Mouse (Mus musculus): ENCODE measurements around the gene Mrpl27. TPM values are rescaled to one million over a fixed set of nuclear protein-coding genes. Genes with fewer than 3 reads are reported as not detected.
A peak's percentile ranks its signal among the peaks of the same experiment; 100 is the strongest.

The Mrpl27 gene
- polyA plus RNA-seq, 1 experiment from 2014 or later: 140 TPM

DNA sequence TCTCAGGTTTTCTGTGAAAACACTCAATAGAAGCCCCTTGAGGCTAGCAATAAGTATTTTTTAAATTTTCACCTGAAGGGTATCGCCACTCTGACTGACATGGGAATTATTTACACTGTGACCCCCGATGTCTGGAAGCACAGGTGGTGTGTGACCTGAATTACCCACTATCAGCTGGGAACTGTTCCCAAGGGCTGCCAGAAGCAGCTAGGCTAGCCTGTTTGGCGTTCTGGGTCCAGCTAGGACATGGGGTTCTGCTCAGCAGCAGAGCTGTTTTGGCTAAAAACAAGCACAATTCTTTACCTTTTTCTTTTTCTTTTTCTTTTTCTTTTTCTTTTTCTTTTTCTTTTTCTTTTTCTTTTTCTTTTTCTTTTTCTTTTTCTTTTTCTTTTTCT is 48.6 kb downstream of the Mrpl27 start:
- WGBS: 55% methylated on average over 3 of the region's 3 CpGs
- no peaks in the 10 kb centered on the region for H3K36me3 ChIP-seq (replicated peaks; ENCODE audit: control insufficient read depth, insufficient read depth)
- H3K9me3 ChIP-seq (ENCODE audit: control insufficient read depth, low read length): no peaks in the 10 kb centered on the region
- DNase-seq (ENCODE audit: low spot score): no peak
- H3K4me2 ChIP-seq (replicated peaks): no peak overlapping the region
- H3K27me3 ChIP-seq (ENCODE audit: control insufficient read depth, insufficient read depth, low read length): no peaks in the 10 kb centered on the region
- no peak overlapping the region for H3K4me3 ChIP-seq (replicated peaks; ENCODE audit: low read length)
- no peak overlapping the region for H3K27ac ChIP-seq
- no peak overlapping the region for H3K9ac ChIP-seq
- no peak for ATAC-seq (ENCODE audit: low FRiP score)
- H3K4me1 ChIP-seq (replicated peaks; ENCODE audit: control insufficient read depth, insufficient read depth, low read length): no peaks in the 10 kb centered on the region

DNA sequence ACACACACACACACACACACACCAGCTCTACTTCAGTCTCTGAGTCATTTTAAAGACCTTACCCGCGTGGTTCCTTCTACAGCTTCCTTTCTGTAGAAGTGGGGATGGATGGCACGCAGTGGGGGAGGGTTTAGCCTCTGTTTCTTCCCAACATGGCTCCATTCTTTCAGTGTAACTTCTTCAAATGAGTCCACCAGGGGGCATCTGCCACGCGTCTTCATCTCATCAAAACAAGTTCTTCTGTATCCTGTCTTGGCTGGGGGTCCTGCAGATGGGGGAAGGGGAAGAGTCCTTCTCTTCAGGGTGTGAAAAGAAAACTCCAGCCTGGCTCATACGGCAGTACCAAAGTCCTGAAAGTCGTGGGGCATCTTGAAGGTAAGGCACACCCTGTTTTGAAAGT is 50.5 kb downstream of the Mrpl27 start:
- no peak overlapping the region for H3K27ac ChIP-seq
- DNase-seq (ENCODE audit: low spot score) (no peak), ATAC-seq (ENCODE audit: low FRiP score) (no peak)
- H3K9ac ChIP-seq: no peak overlapping the region
- WGBS: 36% methylated on average over 7 of the region's 7 CpGs
- H3K4me3 ChIP-seq (replicated peaks; ENCODE audit: low read length): no peak overlapping the region
- H3K36me3 ChIP-seq (replicated peaks; ENCODE audit: control insufficient read depth, insufficient read depth): no peaks in the 10 kb centered on the region
- H3K9me3 ChIP-seq (ENCODE audit: control insufficient read depth, low read length): no peaks in the 10 kb centered on the region
- H3K4me1 ChIP-seq (replicated peaks; ENCODE audit: control insufficient read depth, insufficient read depth, low read length): no peaks in the 10 kb centered on the region
- no peak overlapping the region for H3K4me2 ChIP-seq (replicated peaks)
- no peaks in the 10 kb centered on the region for H3K27me3 ChIP-seq (ENCODE audit: control insufficient read depth, insufficient read depth, low read length)

DNA sequence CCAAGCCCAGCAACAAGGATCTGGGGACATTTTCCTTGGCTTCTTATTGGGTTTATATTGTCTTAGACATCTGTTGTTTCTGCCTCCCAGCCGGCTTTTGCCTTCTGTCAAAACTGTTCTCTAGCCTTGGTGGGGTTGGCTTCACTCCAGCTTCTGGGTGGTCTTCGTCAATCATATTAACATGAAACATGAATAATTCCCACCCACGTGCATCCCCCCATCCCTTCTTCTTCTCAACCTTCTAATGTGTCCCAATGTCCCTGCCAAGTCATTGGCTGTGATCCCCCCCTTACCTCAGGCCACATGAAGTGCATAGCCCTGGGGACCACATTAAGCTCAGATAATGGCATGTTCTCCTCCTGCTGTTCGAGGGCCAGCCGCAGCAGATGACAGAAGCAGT is 50.9 kb downstream of the Mrpl27 start, which contains the start of gene Gm11541:
Gene Gm11541 (minus strand): TSS at position 28 of the 400 bp plus-strand sequence.
- no peak within 1 kb of the TSS for H3K4me3 ChIP-seq (replicated peaks; ENCODE audit: low read length)
- no peak within 1 kb of the TSS for H3K27ac ChIP-seq
- no peaks in the 10 kb centered on the region for H3K27me3 ChIP-seq (ENCODE audit: control insufficient read depth, insufficient read depth, low read length)
- no peak within 1 kb of the TSS for H3K4me2 ChIP-seq (replicated peaks)
- H3K9me3 ChIP-seq (ENCODE audit: control insufficient read depth, low read length): no peaks in the 10 kb centered on the region
- DNase-seq (ENCODE audit: low spot score) (peak; percentile 51), ATAC-seq (ENCODE audit: low FRiP score) (no peak)
- H3K4me1 ChIP-seq (replicated peaks; ENCODE audit: control insufficient read depth, insufficient read depth, low read length): no peaks in the 10 kb centered on the region
- no peak within 1 kb of the TSS for H3K9ac ChIP-seq
- H3K36me3 ChIP-seq (replicated peaks; ENCODE audit: control insufficient read depth, insufficient read depth): no peaks in the 10 kb centered on the region
- WGBS: 55% methylated on average over 5 of the region's 5 CpGs

Other genes starting within 250 kb of the Mrpl27 start
- 18.6 and 22.8 TPM in 2 replicates for gene Cacna1g, start 179.6 kb upstream of the Mrpl27 start, polyA plus RNA-seq (2014; fragmentation: Nextera tagmentation; extraction: Ambion mirVana)
- gene Spata20, start 167.6 kb upstream of the Mrpl27 start, polyA plus RNA-seq (2014; fragmentation: Nextera tagmentation; extraction: Ambion mirVana): 0.33 and 1.3 TPM in 2 replicates
- 1.6 and 2.0 TPM in 2 replicates for gene Epn3, start 153.8 kb upstream of the Mrpl27 start, polyA plus RNA-seq (2014; fragmentation: Nextera tagmentation; extraction: Ambion mirVana)
- 3.3 and 5.1 TPM in 2 replicates for gene Mycbpap, start 132.0 kb upstream of the Mrpl27 start, polyA plus RNA-seq (2014; fragmentation: Nextera tagmentation; extraction: Ambion mirVana)
- 6.5 and 7.5 TPM in 2 replicates for gene Rsad1, start 104.5 kb upstream of the Mrpl27 start, polyA plus RNA-seq (2014; fragmentation: Nextera tagmentation; extraction: Ambion mirVana)
- 0.15 and 0.37 TPM in 2 replicates for gene Chad, start 88.7 kb upstream of the Mrpl27 start, polyA plus RNA-seq (2014; fragmentation: Nextera tagmentation; extraction: Ambion mirVana)
- 2.1 and 2.5 TPM in 2 replicates for gene Acsf2, start 51.9 kb upstream of the Mrpl27 start, polyA plus RNA-seq (2014; fragmentation: Nextera tagmentation; extraction: Ambion mirVana)
- 132 and 139 TPM in 2 replicates for gene Lrrc59, start 24.0 kb upstream of the Mrpl27 start, polyA plus RNA-seq (2014; fragmentation: Nextera tagmentation; extraction: Ambion mirVana)
- gene Eme1, start 197 bp downstream of the Mrpl27 start, polyA plus RNA-seq (2014; fragmentation: Nextera tagmentation; extraction: Ambion mirVana): 3.1 and 4.2 TPM in 2 replicates
- 13.2 and 14.8 TPM in 2 replicates for gene Xylt2, start 23.7 kb downstream of the Mrpl27 start, polyA plus RNA-seq (2014; fragmentation: Nextera tagmentation; extraction: Ambion mirVana)
- gene Gm11541, start 50.7 kb downstream of the Mrpl27 start, polyA plus RNA-seq (2014; fragmentation: Nextera tagmentation; extraction: Ambion mirVana): 0.27 TPM in 1 of 2 replicates, not detected in the other
- not detected in 2 replicates for gene Cdc34b, start 88.0 kb downstream of the Mrpl27 start, polyA plus RNA-seq (2014; fragmentation: Nextera tagmentation; extraction: Ambion mirVana)
- gene Tmem92, start 128.9 kb downstream of the Mrpl27 start, polyA plus RNA-seq (2014; fragmentation: Nextera tagmentation; extraction: Ambion mirVana): not detected in 2 replicates

All from hindbrain, embryonic 14.5 days (tissue).